Mouse (Mus musculus) mesoderm, embryonic 11.5 days (tissue): Measurements from ENCODE around the gene Lrrc61.

Source experiments
- DNase-seq: peaks from one replicate; pipeline ENCODE4 v3.0.0-alpha.2; 2012; ENCODE audit warnings: low read depth, low spot score

Gene Lrrc61

DNA sequence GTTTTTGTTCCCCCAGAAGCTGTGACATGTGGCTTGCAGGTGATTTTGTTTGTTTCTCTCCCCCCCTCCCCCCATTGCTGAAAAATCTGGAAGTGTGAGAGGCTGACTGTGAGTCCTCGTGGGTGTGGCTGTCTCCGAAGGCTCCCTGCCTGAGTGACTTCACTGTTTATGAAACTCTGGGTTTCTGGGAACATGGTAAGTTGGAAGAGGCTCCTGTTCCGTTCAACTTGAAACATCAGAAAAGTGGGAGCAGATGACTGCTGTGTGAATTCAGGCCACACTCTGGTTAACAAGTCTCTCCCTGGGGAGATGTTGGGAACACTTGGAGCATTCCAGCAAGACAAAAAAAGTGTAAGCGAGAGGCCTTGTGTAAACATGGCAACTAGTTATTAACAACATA lies 7.7 kb upstream of the Lrrc61 start:
- no peak for DNase-seq

DNA sequence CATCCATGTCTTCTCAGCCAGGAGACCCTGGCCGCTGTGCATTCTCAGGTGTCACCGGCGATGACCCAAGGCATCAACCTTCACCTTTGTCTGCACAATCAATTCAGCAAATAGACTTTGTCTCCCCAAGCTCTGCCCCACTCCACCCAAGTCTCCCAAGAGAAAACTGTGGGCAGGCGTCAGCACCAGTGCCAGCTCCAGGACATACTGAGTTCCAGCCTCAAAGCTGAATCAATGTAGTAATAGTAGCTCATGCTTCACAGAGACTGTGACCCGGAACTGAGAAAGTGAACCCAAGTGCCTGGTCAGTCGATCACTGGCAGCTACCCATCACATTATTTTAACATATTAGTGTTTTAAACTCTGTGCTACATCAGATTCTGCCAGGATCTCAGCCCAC lies 6.3 kb upstream of the Lrrc61 start:
- no peak for DNase-seq

DNA sequence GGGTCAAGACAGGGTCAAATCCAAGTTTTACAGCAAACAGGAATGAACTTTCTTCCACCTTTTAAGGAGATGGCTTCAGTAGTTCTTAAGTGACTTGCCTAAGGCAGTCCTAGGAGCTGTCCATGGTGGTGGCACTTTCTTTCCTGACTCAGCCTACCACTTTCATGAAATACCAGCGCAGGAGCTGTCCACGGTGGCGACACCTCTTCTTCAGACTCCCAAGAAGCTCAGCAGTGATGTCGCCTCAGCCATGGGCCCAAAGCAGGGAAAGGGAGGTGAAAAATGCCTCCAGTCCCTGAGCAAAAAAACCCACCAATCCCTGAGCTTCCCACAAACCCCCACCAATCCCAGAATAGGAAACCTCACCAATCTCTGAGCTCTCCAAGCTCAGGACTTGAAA lies 1.7 kb upstream of the Lrrc61 start:
- peak; percentile 51 for DNase-seq

DNA sequence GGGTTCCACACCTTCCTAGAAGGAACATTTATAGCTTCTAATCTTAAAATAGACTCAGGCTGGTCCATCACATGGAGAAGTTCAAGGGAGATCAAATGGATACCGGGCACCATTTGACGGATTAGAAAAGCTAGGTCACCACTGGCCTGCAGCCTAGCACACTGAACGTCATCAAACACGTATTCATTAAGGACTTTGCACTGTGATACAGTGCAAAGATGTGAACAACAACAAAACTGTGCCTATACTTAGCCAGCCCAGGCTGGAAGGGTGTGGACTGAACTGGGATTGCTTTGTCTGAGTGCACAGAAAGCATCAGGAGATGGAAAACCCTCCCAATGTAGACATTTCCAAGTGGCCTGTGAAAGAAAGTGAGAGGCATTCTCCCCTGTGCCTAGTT lies 777 bp upstream of the Lrrc61 start:
- no peak for DNase-seq

DNA sequence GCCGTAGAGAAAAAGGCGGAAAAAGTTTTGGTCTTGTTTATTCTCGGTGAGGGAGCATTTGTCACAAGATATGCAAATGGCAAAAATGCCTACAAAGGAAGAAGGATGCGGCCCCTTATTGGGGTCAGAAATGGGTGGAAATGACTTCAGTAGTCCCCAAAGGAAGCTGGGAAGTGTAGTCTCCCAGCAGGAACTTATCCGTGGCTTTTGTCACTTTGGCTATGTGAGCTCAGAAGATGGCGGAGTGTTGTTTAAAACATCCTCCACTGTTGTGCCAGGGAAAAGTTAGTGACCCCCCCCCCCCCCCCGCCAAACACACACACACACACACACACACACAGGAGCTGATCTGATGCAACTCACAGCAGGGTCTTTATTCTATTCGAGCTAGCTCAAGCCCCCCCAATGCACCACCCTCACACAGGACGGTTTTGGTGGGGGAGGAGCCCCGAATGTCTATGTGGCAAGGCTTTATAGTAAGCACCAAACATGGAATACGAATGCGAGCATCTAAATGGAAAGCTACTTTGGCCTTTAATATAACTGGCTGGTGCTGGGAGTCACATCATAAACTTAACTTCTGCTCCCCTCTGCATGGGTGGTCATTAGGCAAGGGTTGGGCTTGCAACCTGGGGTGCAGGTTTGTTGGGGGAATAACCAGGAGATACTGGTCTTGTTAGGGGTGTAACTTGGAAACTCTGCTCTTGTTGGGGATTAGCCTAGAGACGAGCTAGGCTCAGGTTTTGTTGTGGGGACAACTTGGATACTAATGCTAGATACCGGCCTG lies 701 bp downstream of the Lrrc61 start:
- peak; percentile 63 for DNase-seq

DNA sequence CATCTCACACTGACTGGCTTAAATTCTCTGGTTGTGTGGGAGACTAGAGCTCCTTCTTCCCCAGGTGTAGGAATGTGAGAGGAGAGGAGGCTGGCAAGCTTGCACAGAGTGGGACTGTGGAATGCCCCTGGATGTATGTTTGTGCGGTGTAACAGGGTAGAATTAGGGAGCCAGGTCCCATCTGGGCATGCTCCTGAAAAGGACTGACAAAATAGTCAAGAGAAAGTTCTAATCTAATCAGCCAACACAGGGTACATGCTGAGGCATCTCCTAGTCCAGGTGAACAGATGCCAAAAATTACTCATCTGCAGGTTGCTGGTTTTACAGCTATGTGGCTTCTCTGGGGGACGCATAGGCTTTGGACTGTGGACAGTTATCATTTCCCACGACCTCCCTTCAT lies 1.4 kb downstream of the Lrrc61 start:
- no peak for DNase-seq

DNA sequence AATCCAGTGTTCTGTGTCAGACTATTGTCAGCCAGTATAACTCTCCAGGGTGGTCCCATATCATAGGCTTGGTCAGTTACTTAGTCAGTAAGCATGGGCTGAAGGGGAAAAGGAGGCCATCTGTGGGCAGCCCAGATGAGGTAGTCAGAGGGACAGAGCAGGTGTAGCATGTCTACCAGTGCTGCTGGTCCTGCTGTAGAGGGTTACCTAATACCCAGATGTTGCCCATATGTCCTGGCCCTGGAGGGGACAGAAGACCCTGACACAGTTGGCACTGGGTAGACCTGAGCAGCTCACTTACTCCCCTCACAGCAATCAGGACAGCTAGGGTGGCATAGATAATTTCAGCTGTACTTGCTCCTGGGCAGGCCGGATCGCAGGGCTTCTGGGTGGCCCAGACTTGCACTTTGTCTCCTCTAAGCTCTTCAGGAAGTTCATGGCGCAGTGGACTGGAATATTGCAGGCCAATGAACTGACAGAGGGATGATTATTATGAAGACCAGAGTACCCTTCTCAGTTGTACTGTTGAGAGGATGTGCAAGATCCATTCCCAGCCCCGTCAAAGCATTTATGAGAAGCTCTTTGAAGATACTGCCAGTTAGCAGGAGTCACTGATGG lies 11.2 kb downstream of the Lrrc61 start:
- no peak for DNase-seq

DNA sequence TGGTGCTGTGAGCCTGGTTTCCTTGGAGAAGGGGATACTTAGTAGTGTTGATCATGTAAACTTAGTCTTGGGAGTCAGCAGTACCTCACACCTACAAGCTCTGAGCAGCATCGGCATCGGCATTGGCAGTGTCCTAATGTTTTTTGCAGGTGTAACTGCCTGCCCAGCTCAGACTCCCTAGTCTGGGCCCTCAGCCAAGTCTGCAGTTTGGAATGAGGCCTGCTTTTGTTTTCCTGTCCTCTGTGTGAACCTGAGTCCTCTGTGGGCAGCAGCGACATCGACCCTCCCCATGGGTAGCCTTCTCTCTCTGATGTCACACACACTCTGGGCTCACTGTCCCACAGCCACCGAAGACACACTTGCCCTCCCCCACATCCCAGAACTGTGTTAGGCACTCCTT lies 11.7 kb downstream of the Lrrc61 start:
- DNase-seq: no peak

DNA sequence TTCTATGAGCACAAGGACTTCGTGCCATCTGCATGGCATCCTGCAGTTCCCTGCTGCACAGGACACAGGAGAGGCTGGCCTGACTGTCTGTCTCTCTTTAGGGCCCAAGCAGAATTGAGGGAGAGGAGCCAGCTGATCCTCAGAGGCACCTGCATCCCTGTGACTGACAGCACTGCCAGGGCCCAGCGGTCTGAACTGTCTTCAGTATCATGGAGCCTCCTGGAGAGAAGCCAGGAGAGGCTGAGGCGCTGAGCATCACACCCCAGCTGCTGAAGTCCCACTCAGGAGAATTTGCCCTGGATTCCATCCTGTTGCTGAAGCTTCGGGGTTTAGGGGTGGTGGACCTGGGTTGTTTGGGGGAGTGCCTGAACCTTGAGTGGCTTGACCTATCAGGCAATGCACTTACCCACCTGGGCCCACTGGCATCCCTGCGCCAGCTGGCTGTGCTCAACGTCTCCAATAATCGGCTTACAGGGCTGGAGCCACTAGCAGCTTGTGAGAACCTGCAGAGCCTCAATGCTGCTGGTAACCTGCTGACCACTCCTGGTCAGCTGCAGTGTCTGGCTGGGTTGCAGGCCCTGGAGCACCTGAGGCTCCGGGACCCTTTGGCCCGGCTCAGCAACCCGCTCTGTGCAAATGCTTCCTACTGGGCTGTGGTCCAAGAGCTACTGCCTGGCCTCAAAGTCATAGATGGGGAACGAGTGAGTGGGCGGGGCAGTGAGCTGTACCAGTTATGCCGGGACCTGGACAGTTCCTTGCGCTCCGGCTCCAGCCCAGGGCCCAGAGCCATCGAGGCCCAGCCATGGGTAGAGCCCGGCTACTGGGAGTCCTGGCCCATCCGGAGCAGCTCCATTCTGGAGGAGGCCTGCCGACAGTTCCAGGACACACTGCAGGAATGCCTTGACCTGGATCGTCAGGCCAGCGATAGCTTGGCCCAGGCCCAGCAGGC lies 13.7 kb downstream of the Lrrc61 start:
- no peak for DNase-seq

DNA sequence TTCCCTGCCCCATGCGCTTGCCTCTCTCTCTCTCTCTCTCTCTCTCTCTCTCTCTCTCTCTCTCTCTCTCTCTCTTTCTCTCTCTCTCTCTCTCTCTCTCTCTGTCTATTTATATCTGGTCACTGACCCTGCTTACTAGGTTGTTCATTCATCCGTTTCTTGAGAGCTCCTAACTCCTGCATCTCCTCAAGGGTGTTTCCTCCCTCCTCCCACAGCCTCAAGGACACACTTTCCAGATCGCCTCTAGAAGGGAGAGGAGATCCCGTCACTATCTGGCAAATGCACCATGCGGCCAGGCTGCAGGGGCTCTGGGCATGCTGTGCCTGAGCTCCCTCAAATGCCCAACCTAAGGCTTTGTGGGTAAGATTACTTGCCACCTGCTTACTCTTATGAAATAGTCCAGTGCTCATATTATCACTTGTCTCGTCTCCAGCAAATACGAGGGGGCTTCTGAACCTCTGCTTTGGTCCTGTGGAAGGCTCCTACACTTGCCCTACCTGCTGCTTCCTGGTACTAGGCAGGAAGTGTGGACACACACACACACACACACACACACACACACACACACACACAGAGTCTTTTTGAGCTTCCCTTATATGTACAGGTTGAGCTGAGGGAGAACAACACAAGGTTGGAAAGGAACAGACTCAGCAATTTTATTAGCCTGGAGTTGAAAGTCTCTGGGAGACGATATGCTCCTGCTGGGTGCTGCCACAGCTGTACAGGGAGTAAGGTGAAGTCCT lies 14.6 kb downstream of the Lrrc61 start:
- DNase-seq: no peak

DNA sequence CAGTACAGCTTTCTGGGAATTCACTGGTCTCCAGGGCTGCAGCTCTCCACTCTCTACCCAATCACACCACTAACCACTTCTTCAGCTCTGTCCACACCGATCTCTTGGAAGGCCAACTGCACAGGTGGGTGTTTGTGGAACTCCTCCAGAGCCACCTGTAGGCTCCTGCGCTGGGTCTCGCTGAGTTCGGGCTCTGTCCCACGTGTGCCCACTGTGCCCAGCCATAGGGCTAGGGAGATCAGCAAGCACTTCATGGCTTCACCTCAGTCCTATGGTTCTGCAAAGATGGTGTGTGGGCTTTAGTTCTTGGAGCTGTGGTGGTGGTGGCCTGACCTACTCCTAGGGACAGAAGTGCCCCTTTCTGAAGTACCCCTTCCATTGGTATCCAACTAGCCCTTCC lies 17.4 kb downstream of the Lrrc61 start:
- no peak for DNase-seq

DNA sequence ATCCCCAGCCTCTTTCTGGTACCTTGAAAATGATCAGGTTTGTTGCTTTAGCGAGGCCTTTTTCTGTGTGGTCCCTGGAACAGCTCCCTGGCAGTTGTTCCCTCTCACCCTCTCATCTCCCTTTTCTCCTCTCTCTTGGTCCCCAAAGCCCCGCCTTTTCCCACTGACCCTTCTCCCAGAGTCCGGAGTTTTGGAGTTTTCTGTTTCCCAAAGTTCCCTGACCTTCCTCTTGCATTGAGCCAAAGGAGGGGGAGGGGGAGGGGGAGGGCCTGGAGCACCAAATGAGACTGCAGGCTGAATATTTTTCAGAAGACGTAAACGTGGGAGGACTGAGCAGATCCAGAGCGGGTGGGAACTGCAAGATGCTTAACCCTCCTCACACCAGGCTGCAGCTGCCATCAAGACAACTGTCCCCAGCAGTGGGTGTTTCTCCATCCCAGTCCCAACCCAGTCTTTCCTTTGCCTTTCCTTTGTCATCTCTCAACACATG lies 18.0 kb downstream of the Lrrc61 start, which contains the start of gene Rarres2:
TSS of gene Rarres2 (minus strand) at position 218 of the 490 bp plus-strand sequence.
- no peak for DNase-seq

DNA sequence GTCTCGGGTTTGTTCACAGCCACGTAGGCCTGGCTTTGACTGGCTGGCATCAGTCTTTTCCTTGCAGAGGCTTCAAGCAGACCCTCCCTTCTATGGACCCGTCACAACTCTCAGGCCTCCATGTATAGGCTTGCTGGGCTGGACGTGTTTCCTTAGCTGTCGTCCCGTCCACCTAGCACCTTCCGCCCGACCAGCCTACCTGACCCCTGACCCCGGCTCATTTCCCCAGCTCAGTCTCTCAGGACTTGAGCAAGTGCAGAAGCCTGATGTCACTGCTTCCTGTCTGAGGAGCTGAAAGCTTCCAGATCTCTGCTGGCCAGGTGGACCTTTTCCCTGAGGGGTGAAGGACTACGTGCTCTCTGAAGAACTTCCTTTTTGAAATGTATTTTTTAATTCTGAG lies 18.7 kb downstream of the Lrrc61 start:
- DNase-seq: no peak

DNA sequence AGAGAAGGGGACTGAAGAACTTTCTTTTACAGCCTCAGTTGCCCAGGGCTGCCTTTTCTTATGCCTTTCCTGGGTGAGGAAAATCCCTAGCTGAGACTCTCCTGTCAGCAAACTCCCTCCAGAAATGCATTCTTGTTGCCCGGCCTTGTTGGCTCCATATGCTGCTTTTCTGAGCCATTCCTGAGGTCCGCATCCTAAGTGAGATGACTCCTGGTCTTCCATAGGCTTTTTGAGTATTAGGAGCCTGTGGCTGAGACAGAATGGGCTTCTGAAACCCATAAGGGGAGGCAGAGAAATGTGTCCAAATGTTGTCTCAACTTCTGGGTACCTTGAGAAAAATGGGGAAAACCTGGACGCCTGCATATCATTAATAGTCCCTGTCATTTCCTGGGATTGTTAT lies 19.4 kb downstream of the Lrrc61 start:
- no peak for DNase-seq

DNA sequence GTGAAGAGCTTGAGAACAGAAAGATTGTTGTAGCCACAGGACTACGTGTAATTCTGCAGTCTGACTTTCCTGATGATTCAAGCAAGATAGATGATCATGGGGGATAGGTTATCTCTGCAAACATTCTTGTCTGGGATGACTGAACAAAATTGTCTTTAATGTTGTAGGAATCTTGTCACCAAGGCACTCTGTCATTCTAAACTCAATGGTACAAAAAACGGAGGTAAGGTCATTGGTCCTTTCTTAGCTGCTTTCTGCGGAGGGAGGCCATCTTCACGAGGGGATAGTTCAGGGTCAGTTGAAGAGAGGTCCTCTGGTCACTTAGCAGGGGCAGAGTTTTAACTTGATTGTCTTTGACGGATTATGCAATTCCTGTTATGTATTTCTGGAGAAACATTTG lies 24.1 kb downstream of the Lrrc61 start:
- no peak for DNase-seq

DNA sequence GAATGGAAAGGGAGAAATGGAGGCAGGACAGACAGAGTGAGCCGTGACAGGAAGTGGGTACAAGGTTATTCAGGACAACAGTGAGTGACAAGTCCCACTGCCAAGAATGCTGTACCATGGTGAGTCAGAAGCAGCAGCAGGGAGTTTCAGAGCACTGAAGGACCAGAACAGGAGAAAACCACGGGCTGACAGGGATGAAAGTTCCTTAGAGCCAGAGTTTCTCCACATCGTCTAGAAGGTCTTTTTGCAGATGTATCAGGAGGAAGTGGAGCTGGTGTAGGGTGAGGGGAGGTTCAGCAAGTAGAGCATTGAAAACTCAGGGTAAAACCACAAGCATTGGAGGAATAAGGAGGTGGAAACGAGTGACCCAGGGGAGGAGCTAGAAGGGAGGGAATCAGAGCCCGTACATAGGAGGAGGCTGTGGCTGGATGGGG lies 24.6 kb downstream of the Lrrc61 start:
- DNase-seq: no peak

DNA sequence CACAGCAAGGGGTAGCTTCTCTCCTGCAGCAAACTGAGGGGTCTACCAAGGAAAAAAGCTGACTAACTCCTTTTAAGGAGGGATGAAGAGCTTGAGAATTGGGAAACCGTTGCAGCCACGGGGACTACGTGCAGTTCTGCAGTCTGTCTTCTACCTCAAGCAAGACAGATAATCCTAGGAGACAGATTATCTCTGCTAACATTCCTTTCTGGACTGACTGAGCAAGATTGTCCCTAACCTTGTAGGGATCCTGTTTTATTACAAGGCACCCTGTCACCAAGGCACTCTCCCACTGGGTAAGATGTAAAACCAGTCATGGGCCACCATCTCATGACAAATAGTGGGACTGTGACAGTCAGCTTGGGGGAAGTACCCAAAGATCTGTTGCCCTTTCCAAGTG lies 26.7 kb downstream of the Lrrc61 start:
- DNase-seq: no peak

DNA sequence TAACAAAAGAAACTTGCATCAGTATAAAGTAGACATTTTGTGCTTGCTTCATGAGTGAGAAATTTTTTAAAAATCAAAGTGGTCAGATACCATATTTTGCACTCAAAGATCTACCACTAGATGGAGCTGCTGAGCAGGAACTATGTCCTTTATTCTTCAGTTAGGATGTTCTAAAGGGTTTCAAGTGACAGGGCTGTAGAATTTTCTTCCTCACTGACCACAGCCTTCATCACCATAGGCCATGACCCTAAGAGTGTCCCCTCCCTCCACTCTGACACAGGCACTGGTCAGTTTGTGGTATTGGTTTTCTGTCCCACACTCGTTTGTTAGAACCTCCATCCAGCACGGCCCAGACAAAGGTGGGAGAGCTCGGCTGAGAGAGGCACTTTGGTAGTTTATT lies 27.4 kb downstream of the Lrrc61 start:
- peak; percentile 67 for DNase-seq

DNA sequence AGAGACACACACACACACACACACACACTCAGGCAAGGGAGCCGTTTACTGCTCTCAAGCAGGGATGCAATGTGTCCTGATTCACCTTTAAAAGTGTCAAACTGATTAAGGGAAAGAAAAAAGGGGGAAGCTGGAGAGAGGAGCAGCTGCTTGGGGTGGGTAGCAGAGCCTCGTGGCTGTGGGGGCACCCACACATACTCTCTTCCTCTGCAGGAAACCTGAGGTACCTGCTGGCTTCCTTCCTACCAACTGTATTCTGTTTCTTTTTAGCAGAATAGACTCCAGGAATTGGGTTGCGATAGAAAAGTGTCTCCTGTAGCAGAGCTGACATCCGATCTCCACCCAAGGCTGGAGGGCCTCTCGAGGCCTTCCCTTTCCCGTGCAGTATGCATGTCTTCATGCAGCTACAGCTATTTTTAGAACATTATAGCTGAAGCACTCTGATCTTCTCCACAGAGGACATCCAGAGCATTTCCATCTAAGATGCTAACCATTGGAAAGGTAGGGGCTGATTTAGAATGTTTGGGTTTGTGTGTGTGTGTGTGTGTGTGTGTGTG lies 34.7 kb downstream of the Lrrc61 start, which contains the start of gene Gm45021:
TSS of gene Gm45021 (plus strand) at position 417 of the 557 bp plus-strand sequence.
- DNase-seq: no peak

DNA sequence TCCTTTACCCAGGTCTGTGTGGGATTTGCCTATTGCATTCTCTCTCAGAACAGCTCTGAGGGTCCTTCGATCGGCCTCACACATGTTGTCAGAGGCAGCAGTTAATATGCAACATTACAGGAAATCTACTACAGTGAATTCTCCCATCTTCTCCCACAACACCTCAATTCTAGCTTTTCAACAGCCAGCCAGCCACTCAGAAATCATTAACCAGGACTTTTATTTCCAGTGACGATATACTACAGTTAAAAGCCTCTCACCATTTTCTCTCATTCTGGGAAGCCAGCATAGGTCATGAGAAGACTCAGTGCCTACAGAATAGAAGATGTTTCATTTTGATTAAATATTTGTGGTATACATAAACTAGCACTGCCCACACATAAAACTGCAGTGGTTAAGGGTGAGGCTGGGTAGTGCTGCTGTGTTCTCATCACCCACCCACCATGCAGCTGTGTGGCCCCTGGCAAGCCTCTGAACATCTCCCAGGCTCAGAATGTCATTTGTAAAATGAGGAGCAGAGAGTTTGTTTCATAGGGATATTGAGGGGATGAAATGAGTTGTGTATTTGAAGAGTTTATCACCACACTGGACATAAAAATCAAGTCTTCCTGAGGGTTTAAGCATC lies 36.7 kb downstream of the Lrrc61 start:
- no peak for DNase-seq
